Mouse (Mus musculus): Measurements from ENCODE around the gene Notch2.

Notch2 gene

DNA sequence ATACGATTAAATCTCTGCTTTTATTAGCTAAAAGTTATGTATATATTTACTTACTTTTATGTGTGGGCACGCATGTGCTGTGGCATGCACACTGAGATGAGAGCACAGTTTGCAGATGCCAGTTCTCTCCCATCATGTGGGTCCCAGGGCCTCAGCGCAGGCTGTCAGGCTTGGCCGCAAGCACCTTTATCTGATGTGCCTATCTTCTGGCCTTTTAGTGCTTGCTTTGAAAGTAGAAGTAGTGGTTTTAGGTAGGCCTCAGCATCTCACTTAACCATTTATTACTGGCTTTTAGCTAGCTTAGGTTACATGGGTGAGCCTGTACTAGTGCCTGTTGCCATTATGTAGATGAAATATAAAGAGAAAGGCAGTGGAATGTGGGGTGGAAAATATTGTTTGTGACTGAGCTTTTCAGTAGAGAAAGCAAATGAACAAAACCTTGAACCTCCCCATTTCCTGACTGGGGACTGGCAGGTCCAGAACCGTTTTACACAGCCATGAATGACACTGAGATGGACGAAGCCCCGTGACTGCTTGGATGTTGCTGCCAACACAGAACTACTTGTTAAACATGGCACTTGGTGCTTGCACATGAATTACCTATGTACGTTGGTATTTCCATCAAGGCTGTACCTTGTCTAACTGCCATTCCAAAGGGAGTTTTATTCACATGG lies 41.1 kb downstream of the Notch2 start:
- no peak for DNase-seq

DNA sequence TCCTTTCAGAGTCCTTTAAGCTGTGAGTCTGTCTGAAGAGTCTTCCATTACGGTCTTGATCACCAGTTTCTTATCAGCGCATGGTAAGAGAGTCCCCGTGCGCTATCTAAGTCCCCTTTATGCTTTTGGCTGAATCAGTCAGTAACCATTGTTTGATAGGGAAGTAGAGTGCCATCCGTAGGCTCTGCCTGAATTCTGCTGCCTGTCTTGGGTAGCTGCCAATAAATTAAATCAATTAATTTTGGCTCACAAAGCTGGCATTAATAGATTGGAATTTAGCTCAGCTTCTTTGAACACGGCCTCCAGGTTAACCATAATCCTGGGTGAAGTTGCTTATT lies 41.6 kb downstream of the Notch2 start:
- DNase-seq: no peak

DNA sequence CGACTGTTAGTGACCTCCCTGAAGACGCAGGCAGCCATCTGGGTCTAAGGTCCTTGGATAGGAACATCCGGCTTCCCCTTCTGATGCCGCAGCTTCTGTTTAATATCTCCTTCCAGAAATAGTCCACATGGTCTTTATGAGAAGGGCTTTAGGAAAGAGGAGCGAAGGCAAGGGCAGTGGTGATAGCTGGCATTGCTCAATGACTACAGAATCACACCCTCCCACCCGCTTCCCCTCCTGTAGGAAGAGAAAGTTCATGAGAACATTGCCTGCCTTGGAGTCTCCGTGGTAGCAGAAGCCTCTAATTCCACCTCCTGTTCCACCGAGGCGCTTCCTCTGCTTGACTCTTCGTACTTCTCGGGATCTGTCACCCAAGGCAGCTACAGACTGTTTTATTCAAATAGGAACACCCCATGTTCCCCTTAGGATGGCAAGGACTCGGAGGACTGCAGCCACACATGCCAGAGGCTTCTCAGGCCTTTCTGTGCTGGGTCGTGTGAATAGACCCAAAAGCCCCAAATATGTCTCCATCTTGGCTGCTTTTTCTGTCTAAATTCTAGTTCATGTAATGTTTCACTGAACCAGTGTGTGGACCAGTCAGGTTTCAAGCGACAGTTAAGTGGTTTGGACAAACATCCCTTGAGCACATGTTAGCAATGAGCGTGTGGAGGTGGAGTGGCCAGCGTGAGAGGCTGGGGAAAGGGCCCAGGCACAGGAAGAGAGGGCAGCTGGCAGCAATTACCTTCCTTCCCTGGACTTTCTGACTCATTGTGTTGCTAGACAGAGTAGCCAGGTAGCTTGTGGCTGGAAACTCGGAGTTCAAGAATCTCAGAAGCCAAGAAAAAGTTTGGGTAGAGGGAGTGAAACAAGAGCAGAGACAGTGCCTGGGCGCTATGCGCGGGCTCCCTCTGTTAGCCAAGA lies 42.7 kb downstream of the Notch2 start:
- no peak for DNase-seq

DNA sequence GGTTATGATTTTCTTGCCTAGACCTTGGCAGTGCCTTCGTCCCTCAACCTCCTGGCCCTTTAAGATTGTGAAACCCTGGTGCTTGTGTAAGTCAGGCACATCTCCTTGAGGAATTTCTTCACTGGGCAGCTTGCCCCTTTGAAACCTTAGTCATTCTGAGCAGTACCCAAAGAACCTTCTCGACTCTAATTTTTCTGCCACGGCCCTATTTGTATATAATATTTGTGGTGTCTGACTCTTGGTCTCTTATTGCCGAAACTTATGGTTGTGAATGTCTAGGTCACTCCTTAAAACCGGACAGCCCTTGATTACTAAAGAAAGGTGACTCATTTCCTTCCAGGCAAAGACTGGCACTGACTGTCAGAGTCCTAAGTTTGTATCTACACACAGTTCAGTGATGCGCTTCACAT lies 43.6 kb downstream of the Notch2 start:
- no peak for DNase-seq

DNA sequence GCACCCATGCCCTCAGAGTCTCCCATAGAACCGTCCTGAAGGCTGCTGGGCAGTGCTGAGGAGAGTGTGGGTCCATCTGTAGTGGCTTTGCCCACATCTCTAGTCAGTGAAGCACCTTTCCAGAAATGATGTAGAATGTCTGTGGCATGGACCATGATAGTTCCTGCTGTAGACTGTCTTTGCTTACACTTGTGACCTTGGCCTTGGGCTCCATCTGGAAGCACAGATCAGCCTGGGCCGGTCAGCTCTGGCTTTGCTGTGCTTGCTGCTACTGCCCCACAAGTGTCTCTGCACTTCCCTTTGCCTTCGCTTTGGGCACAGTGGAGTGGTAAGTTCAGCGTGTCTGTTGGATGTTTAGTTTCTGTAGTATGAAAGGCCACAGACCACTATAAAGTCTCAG lies 45.7 kb downstream of the Notch2 start:
- DNase-seq: no peak

DNA sequence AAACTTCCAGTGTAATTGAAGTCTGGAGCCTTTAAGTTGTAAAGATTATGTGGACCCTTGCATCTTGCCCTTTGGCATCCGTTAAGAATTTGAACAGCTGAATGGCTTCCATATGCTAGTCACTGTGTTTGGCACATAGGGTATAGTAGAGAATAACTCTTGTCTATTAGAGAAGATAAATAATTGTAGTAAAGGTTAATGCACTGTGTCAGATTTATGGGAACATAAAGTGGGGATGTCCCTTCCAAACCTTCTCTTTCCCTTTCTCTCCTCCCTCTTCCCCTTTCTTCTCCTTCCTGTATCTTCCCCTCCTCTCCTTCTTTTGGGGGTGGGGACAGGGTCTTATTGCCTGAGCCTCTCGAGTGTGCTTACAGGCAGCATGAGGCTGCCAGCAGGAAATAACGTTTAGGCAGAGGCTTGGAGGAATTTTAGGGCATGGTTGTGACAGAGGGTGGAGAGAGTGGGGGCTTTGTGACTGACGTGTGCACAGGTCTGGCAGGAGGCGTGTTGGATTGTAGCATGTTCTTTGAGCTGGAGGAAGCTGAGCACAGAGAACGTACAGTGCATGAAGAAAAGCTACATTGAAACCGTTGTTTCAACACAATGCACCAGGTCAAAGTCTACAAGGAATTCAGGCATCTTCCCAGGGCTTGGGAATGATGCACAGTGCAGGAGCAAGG lies 47.8 kb downstream of the Notch2 start:
- no peak for DNase-seq

DNA sequence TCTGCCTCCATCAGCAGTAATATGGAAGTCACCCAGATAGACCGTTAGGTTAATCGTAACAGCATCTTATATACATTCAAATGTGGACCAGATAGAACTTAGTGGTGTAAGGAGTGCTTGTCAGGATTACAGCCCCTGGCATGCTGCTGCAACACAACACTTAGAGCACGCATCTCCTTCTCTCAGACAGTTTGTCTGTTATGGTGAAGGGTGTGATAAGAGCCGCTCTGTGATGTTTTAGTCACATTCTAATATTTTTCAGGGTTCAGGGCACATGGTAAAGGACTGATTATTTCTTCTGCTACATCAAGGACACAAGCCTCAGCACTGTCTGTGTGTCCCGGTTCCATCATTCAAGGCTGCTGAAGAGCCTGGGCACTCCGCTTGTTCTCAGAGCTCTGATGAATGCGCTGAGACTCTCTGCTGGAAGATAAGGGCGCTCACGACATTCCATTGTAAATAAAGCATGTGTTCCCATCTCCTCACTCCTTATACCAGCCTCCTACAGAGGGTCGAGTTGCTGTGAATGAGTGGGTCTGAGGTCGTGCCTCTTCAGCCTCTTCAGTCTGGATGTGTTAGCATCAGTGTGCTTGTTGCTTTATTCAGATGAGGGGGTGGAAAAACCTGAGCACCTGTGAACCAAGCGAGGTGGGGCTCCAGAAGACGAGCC lies 48.5 kb downstream of the Notch2 start:
- no peak for DNase-seq

DNA sequence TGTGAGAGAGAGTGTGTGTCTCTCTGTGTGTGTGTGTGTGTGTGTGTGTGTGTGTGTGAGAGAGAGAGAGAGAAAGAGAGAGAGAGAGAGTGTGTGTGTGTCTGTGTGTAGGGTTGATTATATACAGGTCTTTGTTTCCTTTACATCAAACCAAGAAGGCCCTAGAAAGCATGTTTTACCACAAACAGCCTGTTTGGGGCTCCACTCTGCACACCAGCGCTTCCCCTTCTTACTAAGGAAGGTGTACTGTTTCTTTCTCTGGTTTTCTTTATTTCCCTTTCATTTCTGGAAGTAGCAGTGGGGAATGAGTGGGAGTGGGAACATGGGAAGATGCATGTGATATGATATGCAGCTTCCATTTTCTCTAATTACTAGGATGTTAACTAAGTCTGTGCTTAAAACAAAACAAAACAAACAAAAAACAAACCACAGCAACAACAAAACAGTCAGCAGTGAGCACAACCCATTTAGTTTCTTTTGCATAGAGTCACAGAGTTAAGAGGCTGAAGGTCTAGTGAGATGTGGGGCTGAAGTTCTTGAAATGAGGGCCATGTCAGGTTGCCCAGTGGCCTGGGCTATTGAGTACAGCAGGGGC lies 49.4 kb downstream of the Notch2 start:
- peak; percentile 19 for DNase-seq

DNA sequence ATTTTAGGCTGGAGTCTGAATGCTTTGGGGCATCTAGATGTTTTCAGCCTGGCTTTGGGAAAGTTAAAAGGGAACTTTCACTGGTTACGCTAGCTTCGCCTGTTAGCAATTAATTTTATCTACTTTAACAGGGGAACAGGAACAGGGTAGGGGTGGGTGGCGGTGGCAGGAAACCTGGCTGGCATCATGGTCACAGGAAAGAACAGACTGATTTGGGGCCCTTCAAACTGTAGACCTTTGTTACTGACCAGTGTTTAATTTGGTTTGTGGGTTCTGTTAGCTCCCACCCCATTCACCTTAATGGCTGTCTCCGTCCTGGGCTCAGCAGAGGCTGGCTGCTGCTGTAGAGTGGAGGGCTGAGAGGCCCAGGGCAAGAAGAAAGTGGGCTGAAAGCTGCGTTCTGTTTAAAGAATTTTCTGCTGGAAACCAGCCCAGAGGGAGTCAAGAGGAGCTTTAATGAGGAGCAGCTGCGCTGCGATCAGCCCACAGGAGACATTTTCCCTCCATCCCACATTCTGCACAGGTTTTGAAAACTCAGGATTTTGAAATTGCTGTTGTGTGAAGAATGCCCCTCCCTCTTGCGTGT lies 50.0 kb downstream of the Notch2 start:
- DNase-seq: peak; percentile 15

DNA sequence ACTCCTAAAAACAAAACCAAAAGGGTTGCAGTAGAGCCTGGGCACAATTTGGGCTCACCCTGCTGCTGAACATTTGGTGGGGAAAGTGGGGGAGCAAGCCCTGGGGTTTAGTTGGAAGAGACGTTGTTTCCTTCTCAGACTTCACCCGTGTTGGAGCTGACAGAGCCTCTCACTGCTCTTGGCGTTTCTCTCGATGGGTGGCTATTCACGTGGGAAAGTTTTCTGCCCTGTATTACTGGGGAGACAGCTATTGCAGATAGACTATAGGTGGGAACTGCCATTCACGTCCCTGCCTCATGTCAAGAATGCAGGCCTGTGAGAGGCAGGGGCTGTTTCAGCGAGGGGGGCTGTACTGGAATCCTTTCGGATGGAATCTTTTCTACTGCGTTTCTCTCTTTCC lies 50.5 kb downstream of the Notch2 start:
- no peak for DNase-seq

DNA sequence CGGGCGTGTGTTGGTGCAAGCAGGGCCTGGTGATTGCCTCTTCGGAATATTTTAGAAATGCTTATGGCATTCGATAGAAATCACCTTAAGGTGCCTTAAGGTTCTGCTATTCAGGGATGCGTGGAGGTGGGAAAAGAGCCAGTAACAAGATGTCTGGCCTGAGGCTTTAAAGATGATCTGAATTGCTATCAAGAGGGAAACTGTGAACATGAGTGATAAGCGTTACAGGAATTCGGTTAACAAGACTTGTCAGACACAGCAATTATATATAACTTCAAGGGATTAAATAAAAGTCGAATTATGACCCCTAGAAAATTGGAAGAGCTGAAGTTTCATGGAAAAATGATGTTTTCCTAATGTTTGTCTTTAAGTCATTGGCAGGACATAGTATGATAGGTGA lies 51.7 kb downstream of the Notch2 start:
- no peak for DNase-seq

DNA sequence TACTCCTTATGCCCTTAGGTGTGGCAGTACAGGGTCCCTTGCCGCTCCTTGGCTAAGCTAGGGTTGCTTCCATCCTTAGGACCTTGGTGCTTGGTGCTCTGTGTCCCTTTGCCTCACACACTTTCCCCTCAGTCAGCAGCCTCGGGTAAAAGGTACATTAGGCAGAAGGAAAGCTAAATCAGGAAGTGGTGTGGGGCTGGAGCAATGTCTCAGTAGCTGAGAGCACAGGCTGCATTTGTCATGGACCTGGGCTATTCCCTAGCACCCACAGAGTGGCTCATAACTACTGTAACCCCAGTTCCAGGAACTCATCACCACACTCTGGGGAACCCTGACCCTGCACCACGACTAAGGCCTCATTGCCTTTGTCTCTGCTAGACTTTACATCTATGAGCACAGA lies 53.1 kb downstream of the Notch2 start:
- DNase-seq: no peak

DNA sequence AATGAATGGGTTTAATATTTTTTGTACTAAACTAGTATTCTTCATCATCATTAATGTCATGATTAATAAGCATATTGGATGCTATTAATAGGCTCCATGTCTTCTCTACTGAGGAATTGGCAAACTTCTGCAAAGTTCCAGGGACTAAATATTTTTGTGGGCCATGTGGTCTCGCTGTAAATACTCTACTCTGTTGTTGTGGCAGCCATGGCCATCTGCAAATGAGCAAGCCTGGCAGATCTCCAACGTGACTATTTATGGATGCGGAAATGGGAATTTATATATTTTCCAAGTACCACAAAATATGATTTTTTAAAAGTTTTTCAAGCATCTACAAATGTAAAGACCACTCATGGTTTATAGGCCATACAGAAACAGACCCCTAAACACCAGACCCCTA lies 54.1 kb downstream of the Notch2 start:
- DNase-seq: no peak

DNA sequence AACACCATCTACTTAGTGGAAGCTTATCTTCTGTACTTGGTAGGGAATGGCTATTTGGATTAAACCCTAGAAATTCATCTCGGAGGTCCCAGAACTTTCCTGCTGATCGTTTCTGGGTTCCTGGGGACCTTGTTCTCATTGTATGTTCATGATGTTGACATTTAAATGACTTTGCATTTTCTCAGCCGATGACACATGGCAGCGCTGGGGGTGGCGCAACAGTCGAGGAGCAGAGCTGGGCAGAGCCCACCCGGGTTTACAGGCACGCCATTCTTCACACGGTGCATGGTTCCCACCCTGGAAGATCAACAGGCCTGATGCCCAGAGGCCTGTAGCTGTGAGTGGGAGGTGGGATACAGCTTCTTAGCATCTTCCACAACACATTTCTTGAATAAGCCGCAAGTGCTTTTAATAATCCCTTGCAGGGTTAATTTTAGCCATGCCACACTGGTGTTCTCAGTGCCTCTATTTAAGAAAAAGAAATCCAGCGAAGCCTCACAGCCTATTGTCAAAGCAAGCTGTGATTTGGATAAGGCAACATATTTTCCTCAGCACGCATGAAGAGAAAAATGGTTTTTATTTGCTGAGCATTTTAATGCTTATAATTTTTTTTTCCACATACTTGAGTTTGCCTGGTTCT lies 54.6 kb downstream of the Notch2 start:
- DNase-seq: no peak

DNA sequence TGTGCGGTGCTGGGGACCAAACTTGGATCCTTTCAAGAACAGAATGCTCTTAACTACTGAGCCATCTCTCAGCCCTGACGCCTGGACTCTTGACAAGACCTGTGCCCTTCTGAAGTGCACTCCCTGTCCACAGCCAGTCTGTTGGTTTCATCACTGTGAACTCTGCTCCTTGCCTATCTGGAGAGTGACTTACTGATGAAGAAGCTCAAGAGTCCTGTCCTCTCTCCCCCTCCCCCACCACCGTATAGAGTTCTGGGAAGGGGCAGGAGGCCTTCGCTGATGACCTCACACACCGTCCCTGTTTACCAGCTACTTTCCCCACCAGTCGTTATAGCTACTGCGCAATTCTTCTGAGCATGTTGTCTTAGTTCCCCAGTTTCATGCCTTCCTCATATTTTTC lies 55.8 kb downstream of the Notch2 start:
- DNase-seq: no peak

DNA sequence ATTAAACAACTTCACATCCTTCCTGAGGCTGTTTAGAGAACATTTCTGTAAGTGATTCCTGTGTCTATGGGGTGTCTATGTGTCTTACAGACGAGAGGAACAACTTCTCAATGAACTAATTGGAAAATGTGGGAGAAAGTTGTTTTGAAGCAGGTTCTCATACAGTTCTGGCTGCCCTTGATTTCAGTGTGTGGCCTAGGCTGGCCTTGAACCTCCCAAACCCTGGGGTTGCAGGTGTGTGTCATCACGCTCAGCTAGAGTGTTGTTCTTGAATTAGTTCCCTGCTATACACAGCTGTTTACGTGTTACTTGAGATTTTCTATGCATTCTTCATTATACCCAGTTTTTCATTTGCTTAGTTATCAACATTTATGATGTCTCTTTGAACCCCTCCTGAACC lies 56.5 kb downstream of the Notch2 start:
- DNase-seq: no peak

DNA sequence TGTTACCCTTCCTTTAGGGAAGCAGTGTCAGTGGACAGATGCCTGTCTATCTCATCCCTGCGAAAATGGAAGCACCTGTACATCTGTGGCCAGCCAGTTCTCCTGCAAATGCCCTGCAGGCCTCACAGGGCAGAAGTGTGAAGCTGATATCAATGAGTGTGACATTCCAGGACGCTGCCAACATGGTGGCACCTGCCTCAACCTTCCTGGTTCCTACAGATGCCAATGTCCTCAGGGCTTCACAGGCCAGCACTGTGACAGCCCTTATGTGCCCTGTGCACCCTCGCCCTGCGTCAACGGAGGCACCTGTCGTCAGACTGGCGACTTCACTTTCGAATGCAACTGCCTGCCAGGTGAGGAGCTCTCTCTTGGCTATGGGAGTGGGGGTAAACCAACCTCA lies 59.2 kb downstream of the Notch2 start:
- DNase-seq: no peak

DNA sequence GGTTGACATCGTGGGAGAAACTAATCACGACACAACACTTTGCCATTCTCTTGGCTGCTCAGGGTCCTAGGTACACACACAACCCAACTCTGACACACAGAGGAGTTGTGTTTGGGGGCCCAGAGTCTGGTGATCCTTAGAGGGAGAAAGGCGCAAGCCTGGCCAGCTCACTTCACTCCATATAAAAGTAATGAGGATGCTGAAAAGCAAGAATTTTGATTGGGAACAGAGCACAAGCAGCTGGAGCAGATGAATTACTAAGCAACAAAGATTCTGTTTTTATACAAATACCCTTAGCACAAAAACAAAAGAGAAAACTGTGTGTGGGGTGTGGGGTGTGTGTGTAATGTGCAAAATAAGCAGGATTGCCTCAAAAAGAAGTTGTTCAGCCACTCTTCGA lies 60.2 kb downstream of the Notch2 start:
- DNase-seq: no peak

DNA sequence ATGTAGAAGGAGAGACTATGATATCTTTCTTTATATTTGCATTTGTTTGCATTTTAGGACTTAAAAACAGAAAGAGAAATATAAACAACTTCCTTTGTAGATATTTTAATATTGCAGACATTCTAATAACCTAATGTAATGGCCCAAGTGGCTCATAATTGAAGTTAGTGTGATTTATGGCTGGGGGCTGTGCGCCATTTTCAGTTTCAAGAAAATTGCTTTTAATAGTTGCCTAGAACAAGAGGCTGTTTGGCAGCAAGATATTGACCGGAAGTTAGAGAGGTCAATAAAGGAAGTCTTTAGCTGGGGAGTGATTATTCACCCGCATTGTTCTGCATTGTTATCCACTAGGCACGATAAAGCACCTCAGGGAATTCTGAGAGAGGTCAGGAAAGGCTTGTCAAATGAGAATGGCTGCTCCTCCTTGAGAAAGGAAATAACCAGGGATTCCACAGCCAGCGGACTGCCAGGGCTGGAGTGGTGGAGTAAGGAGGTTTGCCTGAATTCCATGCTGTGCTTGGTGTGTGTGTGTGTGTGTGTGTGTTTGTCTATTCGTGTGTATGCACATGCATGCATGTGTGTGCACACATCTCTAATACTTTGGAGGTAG lies 61.4 kb downstream of the Notch2 start:
- no peak for DNase-seq

DNA sequence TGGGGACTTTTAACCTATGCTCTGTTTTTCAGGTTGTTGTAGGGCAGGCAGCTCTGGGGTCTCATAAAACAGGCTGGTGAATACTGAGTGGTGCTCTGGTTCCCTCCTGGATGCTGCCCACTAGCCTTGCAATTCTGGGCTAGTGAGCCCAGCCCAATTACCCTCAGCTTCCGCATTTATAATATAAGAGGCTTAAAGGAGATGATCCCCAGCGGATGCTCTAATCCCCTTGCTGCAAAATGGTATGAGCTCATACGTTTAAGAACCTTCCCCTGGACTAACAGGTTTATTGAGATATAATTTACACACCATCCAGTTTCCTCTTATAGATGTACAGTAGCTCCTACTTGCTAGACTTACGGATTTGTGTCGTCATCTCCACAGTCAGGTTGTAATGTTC lies 64.5 kb downstream of the Notch2 start:
- no peak for DNase-seq

DNA sequence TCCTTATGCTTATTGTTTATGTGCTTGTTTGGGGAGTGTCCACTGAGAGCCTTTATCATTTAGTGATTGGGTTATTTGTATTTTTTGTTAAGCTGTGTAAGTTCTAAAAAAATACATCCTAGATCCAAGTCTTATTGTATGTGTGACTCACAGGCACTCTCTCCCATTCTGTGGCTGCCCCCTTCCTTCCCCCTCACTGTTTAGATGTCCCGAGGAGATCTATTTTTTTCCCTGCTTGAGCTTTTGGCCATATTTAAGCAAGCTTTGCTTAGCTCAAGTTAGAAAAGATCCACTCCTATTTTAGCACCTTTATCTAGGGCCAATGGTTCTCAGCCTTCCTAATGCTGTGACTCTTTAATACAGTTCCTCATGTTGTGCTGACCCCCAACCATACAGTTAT lies 65.5 kb downstream of the Notch2 start:
- DNase-seq: no peak

Measured in thymus, postnatal 14 days (tissue).